Mouse (Mus musculus) gastrocnemius, postnatal 36 days (tissue): ENCODE data around the gene Nrtn. TPM values are rescaled to one million over a fixed set of nuclear protein-coding genes. Genes with fewer than 3 reads are reported as not detected.

Source experiments
- DNase-seq, 2 experiments: peaks; one replicate each; pipeline ENCODE4 v3.0.0; 2022
- intact Hi-C: fragments of 180-260 bp; cut with DNase I; formaldehyde crosslinking; loops from one replicate; pipeline ENCODE4 v1.15.1; 2025
- total RNA-seq, 2 experiments: library from RNA; stranded (reverse); gene quantifications; 2 replicates each; pipeline ENCODE4 v1.2.3; 2021

Nrtn gene
- total RNA-seq, 2 experiments from 2014 or later = 4.1 to 5.0 TPM

GRCm38 (mm10) chr17:56764474-56765354 lies 7.4 kb upstream of the Nrtn start, which contains the start of gene Dus3l:
Dus3l (plus strand) TSS chr17:56764757.
- intact Hi-C loops = loop anchor here (10.0 kb wide), 1 partner anchor 510 kb away; the partner anchor contains the start of gene Vav1
- DNase-seq = peak; percentile 77 to 97

- no peak for DNase-seq
- intact Hi-C loops = loop anchor here (10.0 kb wide), 1 partner anchor 511 kb away; the partner anchor contains the start of gene Vav1
Measured at GRCm38 (mm10) chr17:56763741-56764250, 6.5 kb upstream of the Nrtn start.

GRCm38 (mm10) chr17:56762769-56763731 lies 5.7 kb upstream of the Nrtn start:
- intact Hi-C loops = loop anchor here (10.0 kb wide), 1 partner anchor 512 kb away; the partner anchor contains the start of gene Vav1
- DNase-seq = no peak

- intact Hi-C loops = loop anchor here (10.0 kb wide), 1 partner anchor 513 kb away; the partner anchor contains the start of gene Vav1
- DNase-seq = peak; percentile 76 to 79
Measured at GRCm38 (mm10) chr17:56761991-56762410, 4.7 kb upstream of the Nrtn start.

- intact Hi-C loops = loop anchor here (10.0 kb wide), 1 partner anchor 514 kb away; the partner anchor contains the start of gene Vav1
- DNase-seq = no peak
Measured at GRCm38 (mm10) chr17:56761077-56761476, 3.7 kb upstream of the Nrtn start.

- no peak for DNase-seq
- intact Hi-C loops = loop anchor here (5.0 kb wide), 5 partner anchors 37 to 147 kb away; partner anchors contain the start of genes Catsperd, Lonp1 and Rpl36
Measured at GRCm38 (mm10) chr17:56759261-56759660, 1.9 kb upstream of the Nrtn start.

GRCm38 (mm10) chr17:56758132-56758531 lies 802 bp upstream of the Nrtn start:
- intact Hi-C loops = loop anchor here (5.0 kb wide), 5 partner anchors 36 to 146 kb away; partner anchors contain the start of genes Catsperd, Lonp1 and Rpl36
- DNase-seq = peak; percentile 52 to 58

GRCm38 (mm10) chr17:56756703-56757399 lies 479 bp downstream of the Nrtn start:
- DNase-seq = no peak
- intact Hi-C loops = loop anchor here (5.0 kb wide), 5 partner anchors 35 to 145 kb away; partner anchors contain the start of genes Catsperd, Lonp1 and Rpl36

GRCm38 (mm10) chr17:56754271-56755185 lies 2.8 kb downstream of the Nrtn start:
- intact Hi-C loops = loop anchor here (5.0 kb wide), 5 partner anchors 32 to 142 kb away; partner anchors contain the start of genes Catsperd, Lonp1 and Rpl36
- DNase-seq = no peak

- intact Hi-C loops = no loop called here
- no peak for DNase-seq
Measured at GRCm38 (mm10) chr17:56753452-56753851, 3.9 kb downstream of the Nrtn start.

- no peak for DNase-seq
- intact Hi-C loops = no loop called here
Measured at GRCm38 (mm10) chr17:56751404-56752072, 5.8 kb downstream of the Nrtn start.

GRCm38 (mm10) chr17:56744173-56744572 lies 13.2 kb downstream of the Nrtn start:
- no peak for DNase-seq
- intact Hi-C loops = no loop called here

GRCm38 (mm10) chr17:56740788-56741160 lies 16.6 kb downstream of the Nrtn start:
- DNase-seq = no peak
- intact Hi-C loops = no loop called here

GRCm38 (mm10) chr17:56740118-56740787 lies 17.1 kb downstream of the Nrtn start:
- DNase-seq = no peak
- intact Hi-C loops = no loop called here

GRCm38 (mm10) chr17:56738221-56738620 lies 19.1 kb downstream of the Nrtn start:
- intact Hi-C loops = no loop called here
- no peak for DNase-seq

- intact Hi-C loops = no loop called here
- no peak for DNase-seq
Measured at GRCm38 (mm10) chr17:56736534-56736933, 20.8 kb downstream of the Nrtn start.

GRCm38 (mm10) chr17:56729656-56730055 lies 27.7 kb downstream of the Nrtn start:
- no peak for DNase-seq
- intact Hi-C loops = no loop called here
